Mouse (Mus musculus) stomach, postnatal 0 days (tissue): ENCODE measurements around the gene Car2.

Experiments
- CTCF ChIP-seq: IDR thresholded peaks from 2 replicates; pipeline ENCODE4 v1.5.1; 2016; ENCODE audit warnings: antibody characterized with exemption, low read depth, mild to moderate bottlenecking, moderate library complexity
- EP300 ChIP-seq: optimal IDR thresholded peaks from 2 replicates; pipeline ENCODE3; 2016; ENCODE audit warnings: antibody characterized with exemption

DNA sequence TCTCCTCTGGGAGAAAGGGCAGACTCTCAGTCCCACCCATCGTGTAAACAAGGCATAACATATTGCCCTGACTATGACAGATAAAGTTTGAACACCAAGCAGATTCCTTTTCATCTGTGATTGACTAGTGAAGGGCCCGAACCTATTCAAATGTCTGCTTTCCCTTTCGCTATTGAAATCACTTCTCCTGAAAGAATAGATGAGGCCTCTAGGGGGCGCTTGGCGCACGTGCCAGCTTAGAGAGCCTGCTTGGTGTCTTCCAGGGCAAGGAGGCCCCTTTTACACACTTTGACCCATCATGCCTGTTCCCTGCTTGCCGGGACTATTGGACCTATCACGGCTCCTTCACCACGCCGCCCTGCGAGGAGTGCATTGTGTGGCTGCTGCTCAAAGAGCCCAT lies 16.3 kb upstream of the Car2 start:
- peak; percentile 83 for TF ChIP-seq CTCF
- no peak for TF ChIP-seq EP300
